Mouse (Mus musculus) heart, embryonic 12.5 days (tissue): ENCODE results near the gene Klrc2. TPM values are rescaled to one million over a fixed set of nuclear protein-coding genes. Genes with fewer than 3 reads are reported as not detected.

ENCODE experiments used
- microRNA-seq: library from miRNA; unstranded; fragments of <30 nt; microRNA quantifications from one replicate; pipeline ENCODE4, GENCODE M21; 2017
- polyA plus RNA-seq: library from polyadenylated mRNA; unstranded; fragments of >200 nt; fragmentation: Nextera tagmentation; extraction: Ambion mirVana; gene quantifications from 2 replicates; pipeline ENCODE4 v1.2.1, GENCODE M21; 2016

Gene Klrc2
- polyA plus RNA-seq, 1 experiment from 2014 or later, result not detected

Small RNAs within 50 kb of the gene (microRNA-seq; reads per million reads assigned to microRNA genes)
- not detected for gene Mir680-1

Other genes starting within 250 kb of the Klrc2 start
- 0.91 and 1.2 TPM in 2 replicates for gene Clec1a, start 208.7 kb downstream of the Klrc2 start, polyA plus RNA-seq
- gene Olr1, start 153.5 kb downstream of the Klrc2 start, polyA plus RNA-seq, result 0.42 and 0.46 TPM in 2 replicates
- gene Tmem52b, start 148.1 kb downstream of the Klrc2 start, polyA plus RNA-seq, result not detected in 2 replicates
- gene Gabarapl1, start 127.5 kb downstream of the Klrc2 start, polyA plus RNA-seq, result 44.3 and 44.4 TPM in 2 replicates
- gene Klre1, start 82.8 kb downstream of the Klrc2 start, polyA plus RNA-seq, result not detected in 2 replicates
- 0.23 TPM in 1 of 2 replicates, not detected in the other for gene Klrd1, start 68.9 kb downstream of the Klrc2 start, polyA plus RNA-seq
- not detected in 2 replicates for gene Klrk1, start 36.8 kb downstream of the Klrc2 start, polyA plus RNA-seq
- gene Klrc3, start 17.4 kb downstream of the Klrc2 start, polyA plus RNA-seq, result not detected in 2 replicates
- not detected in 2 replicates for gene Klrc1, start 18.3 kb upstream of the Klrc2 start, polyA plus RNA-seq
- gene Klri1, start 56.4 kb upstream of the Klrc2 start, polyA plus RNA-seq, result not detected in 2 replicates
- gene Klri2, start 79.8 kb upstream of the Klrc2 start, polyA plus RNA-seq, result not detected in 2 replicates
- not detected in 2 replicates for gene Gm156, start 123.6 kb upstream of the Klrc2 start, polyA plus RNA-seq
- gene Gm17631, start 202.0 kb upstream of the Klrc2 start, polyA plus RNA-seq, result not detected in 2 replicates
- gene Klra17, start 216.0 kb upstream of the Klrc2 start, polyA plus RNA-seq, result not detected in 2 replicates